Mouse (Mus musculus): Measurements from ENCODE around the gene Acad10. TPM values are rescaled to one million over a fixed set of nuclear protein-coding genes. Genes with fewer than 3 reads are reported as not detected.
"Not testable (repeated sequence)": the region's sequence is repeated elsewhere in the genome, so short reads cannot be mapped to it uniquely, and the experiment has no call there.

The Acad10 gene
- total and polyA plus RNA-seq, 2 experiments from 2014 or later, result 1.8 to 6.1 TPM

DNA sequence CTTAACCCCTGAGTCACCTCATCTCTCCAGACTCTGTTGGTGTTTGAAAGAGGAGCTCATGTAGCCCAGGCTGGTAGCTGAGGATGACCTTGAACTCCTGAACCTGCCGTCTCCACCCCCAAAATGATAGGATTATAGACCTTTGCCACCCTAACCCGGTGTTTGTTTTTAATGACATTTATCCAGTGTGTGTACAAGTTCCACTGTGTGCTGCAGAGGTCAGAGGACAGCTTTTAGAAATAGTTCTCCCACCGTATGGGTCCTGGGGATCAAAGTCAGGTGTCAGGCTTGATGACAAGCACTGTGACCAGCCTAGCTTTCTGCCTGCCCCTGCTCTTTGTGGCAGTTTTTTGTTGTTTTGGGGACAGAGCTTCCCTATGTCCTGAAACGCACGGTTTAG lies 39.6 kb upstream of the Acad10 start:
- no peaks in the 10 kb centered on the region for H3K36me3 ChIP-seq (replicated peaks; ENCODE audit: control insufficient read depth, insufficient read depth, low read length)
- no peaks in the 10 kb centered on the region for H3K27me3 ChIP-seq (ENCODE audit: control insufficient read depth, insufficient read depth, low read length)
- ATAC-seq (ENCODE audit: insufficient read depth, low read depth) (no peak), DNase-seq (ENCODE audit: low spot score) (no peak)
- H3K9ac ChIP-seq (replicated peaks; ENCODE audit: low read depth, low read length), result peak overlapping the region; percentile 41; the same call in 1 of the 2 replicates
- H3K4me1 ChIP-seq (ENCODE audit: control insufficient read depth, insufficient read depth), result peaks cover 5% of the 10 kb centered on the region; the same call in 1 of the 2 replicates
- 50% methylated on average over 5 of the region's 5 CpGs for WGBS
- TF ChIP-seq CTCF (IDR thresholded peaks at IDR 0.05; ENCODE audit: low read depth) (no peak), EP300 (IDR thresholded peaks at IDR 0.05; ENCODE audit: low read depth) (no peak)
- H3K9me3 ChIP-seq (replicated peaks; ENCODE audit: control insufficient read depth, low read length), result no peaks in the 10 kb centered on the region
- H3K4me2 ChIP-seq (ENCODE audit: low read depth, low read length), result peak overlapping the region; percentile 60; the same call in 1 of the 2 replicates
- H3K27ac ChIP-seq (ENCODE audit: low read depth), result no peak overlapping the region
- no peak overlapping the region for H3K4me3 ChIP-seq (ENCODE audit: low read depth, low read length)

DNA sequence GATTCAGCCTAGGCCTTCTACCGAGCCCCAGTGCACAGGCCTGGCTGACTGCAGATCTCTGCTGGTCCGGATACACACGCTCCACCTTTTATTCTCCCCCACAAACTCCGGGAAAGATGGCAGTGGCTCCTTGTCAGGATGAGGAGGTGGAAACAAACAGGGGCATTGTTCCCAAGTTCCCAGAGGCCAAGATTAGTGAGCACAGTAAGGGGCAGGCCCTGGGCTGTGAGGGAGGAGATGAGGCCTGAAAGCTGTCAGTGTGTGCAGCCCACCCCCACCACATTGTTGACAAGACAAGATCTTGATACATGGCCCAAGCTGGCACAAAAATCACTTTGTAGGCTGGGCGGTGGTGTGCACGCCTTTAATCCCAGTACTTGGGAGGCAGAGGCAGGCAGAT lies 36.4 kb upstream of the Acad10 start:
- H3K4me2 ChIP-seq (ENCODE audit: low read depth, low read length), result no peak overlapping the region
- H3K36me3 ChIP-seq (replicated peaks; ENCODE audit: control insufficient read depth, insufficient read depth, low read length), result no peaks in the 10 kb centered on the region
- no peak overlapping the region for H3K4me3 ChIP-seq (ENCODE audit: low read depth, low read length)
- ATAC-seq (ENCODE audit: insufficient read depth, low read depth) (no peak), DNase-seq (ENCODE audit: low spot score) (no peak)
- WGBS, result 58% methylated on average over 6 of the region's 6 CpGs
- peaks cover 5% of the 10 kb centered on the region; the same call in 1 of the 2 replicates for H3K4me1 ChIP-seq (ENCODE audit: control insufficient read depth, insufficient read depth)
- H3K9ac ChIP-seq (replicated peaks; ENCODE audit: low read depth, low read length), result no peak overlapping the region
- H3K27me3 ChIP-seq (ENCODE audit: control insufficient read depth, insufficient read depth, low read length), result no peaks in the 10 kb centered on the region
- no peaks in the 10 kb centered on the region for H3K9me3 ChIP-seq (replicated peaks; ENCODE audit: control insufficient read depth, low read length)
- no peak overlapping the region for H3K27ac ChIP-seq (ENCODE audit: low read depth)
- TF ChIP-seq CTCF (IDR thresholded peaks at IDR 0.05; ENCODE audit: low read depth) (no peak), EP300 (IDR thresholded peaks at IDR 0.05; ENCODE audit: low read depth) (no peak)

GRCm38 (mm10) chr5:121692897-121693296 lies 32.6 kb upstream of the Acad10 start:
- DNase-seq (ENCODE audit: low spot score) (no peak), ATAC-seq (ENCODE audit: insufficient read depth, low read depth) (no peak)
- H3K36me3 ChIP-seq (replicated peaks; ENCODE audit: control insufficient read depth, insufficient read depth, low read length), result no peaks in the 10 kb centered on the region
- no peaks in the 10 kb centered on the region for H3K4me1 ChIP-seq (ENCODE audit: control insufficient read depth, insufficient read depth)
- H3K9me3 ChIP-seq (replicated peaks; ENCODE audit: control insufficient read depth, low read length), result no peaks in the 10 kb centered on the region
- no peak overlapping the region for H3K4me2 ChIP-seq (ENCODE audit: low read depth, low read length)
- H3K9ac ChIP-seq (replicated peaks; ENCODE audit: low read depth, low read length), result no peak overlapping the region
- no peaks in the 10 kb centered on the region for H3K27me3 ChIP-seq (ENCODE audit: control insufficient read depth, insufficient read depth, low read length)
- WGBS, result 72% methylated on average over 4 of the region's 4 CpGs
- TF ChIP-seq EP300 (IDR thresholded peaks at IDR 0.05; ENCODE audit: low read depth) (no peak), CTCF (IDR thresholded peaks at IDR 0.05; ENCODE audit: low read depth) (no peak)
- H3K27ac ChIP-seq (ENCODE audit: low read depth), result no peak overlapping the region
- H3K4me3 ChIP-seq (ENCODE audit: low read depth, low read length), result no peak overlapping the region

GRCm38 (mm10) chr5:121691436-121691835 lies 31.1 kb upstream of the Acad10 start:
- ATAC-seq (ENCODE audit: insufficient read depth, low read depth); H3K36me3 ChIP-seq (replicated peaks; ENCODE audit: control insufficient read depth, insufficient read depth, low read length); H3K9ac ChIP-seq (replicated peaks; ENCODE audit: low read depth, low read length); H3K27me3 ChIP-seq (ENCODE audit: control insufficient read depth, insufficient read depth, low read length); H3K27ac ChIP-seq (ENCODE audit: low read depth); H3K4me3 ChIP-seq (ENCODE audit: low read depth, low read length); H3K4me2 ChIP-seq (ENCODE audit: low read depth, low read length); H3K9me3 ChIP-seq (replicated peaks; ENCODE audit: control insufficient read depth, low read length); H3K4me1 ChIP-seq (ENCODE audit: control insufficient read depth, insufficient read depth); DNase-seq (ENCODE audit: low spot score): not testable (repeated sequence)
- 91% methylated on average over 7 of the region's 7 CpGs for WGBS

DNA sequence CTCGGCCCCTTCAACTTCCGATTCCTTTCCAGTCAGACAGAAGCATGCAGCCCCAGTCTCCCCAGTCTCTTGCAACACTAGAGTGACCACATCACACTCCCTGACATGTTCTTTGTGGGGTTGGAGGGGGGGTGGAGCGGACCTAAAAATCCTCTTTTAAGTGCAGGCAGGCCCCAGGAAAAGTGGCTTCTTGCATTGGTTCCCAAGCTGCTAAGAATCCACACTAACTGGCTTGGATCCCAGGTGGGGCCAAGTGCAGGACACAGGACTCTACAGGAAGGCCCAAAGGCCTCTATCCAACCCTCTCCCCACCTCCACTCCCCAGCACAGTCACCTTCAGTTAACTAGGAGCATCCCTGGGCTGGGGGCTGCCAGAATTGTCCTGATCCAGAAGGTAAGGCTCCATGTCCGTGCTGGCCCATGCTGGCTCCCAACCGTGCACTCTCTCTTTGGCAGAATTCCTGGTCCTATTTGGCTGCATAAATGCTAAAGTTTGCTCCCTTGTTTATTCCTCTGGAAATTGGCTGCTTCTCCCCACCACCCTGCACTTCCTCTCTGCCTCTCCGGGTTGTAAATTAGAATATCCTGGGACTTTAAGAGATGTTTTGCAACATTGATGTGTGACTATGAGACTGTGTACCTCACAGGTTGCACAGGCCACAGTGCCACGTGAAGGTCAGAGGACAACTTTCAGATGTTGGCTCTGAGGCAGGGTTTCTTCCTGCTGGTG lies 30.3 kb upstream of the Acad10 start:
- no peak overlapping the region for H3K4me2 ChIP-seq (ENCODE audit: low read depth, low read length)
- no peak for TF ChIP-seq EP300 (IDR thresholded peaks at IDR 0.05; ENCODE audit: low read depth)
- no peak for TF ChIP-seq CTCF (IDR thresholded peaks at IDR 0.05; ENCODE audit: low read depth)
- H3K27ac ChIP-seq (ENCODE audit: low read depth), result no peak overlapping the region
- H3K36me3 ChIP-seq (replicated peaks; ENCODE audit: control insufficient read depth, insufficient read depth, low read length), result peaks cover 3% of the 10 kb centered on the region
- peaks cover 8% of the 10 kb centered on the region; the same call in 1 of the 2 replicates for H3K4me1 ChIP-seq (ENCODE audit: control insufficient read depth, insufficient read depth)
- DNase-seq (ENCODE audit: low spot score) (no peak), ATAC-seq (ENCODE audit: insufficient read depth, low read depth) (no peak)
- WGBS, result 62% methylated on average over 7 of the region's 7 CpGs
- no peaks in the 10 kb centered on the region for H3K27me3 ChIP-seq (ENCODE audit: control insufficient read depth, insufficient read depth, low read length)
- no peak overlapping the region for H3K4me3 ChIP-seq (ENCODE audit: low read depth, low read length)
- no peak overlapping the region for H3K9ac ChIP-seq (replicated peaks; ENCODE audit: low read depth, low read length)
- H3K9me3 ChIP-seq (replicated peaks; ENCODE audit: control insufficient read depth, low read length), result no peaks in the 10 kb centered on the region
